Mouse (Mus musculus): ENCODE results near the gene Gpr35.

- no peak for TF ChIP-seq POLR2A (IDR thresholded peaks at IDR 0.05; ENCODE audit: low read depth, low read length)
- TF ChIP-seq CTCF (conservative IDR thresholded peaks at IDR 0.05; ENCODE audit: insufficient read depth, insufficient read length, low read depth, low read length) = no peak
Measured at GRCm38 (mm10) chr1:92992214-92992855, 41.7 kb downstream of the Gpr35 start.
